Mouse (Mus musculus): Measurements from ENCODE around the gene Prpf31.

DNA sequence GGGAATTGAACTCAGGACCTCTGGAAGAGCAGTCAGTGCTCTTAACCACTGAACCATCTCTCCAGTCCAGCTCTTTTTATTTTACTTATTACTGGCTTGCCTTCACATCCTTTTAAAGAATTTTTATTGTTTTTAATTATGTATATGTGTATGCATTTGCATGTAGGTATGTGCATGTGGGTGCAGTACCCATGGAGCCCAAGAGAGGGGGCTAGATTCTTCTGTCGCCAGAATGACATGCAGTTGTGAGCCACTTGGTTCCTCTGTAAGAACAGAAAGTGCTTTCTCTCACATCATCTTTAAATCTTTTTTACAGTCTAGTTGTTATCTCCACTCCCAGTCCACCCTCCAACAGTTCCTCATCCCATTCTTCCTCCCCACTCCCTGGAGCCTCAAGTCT is 38.3 kb upstream of the Prpf31 start:
- no peak for TF ChIP-seq CTCF (IDR thresholded peaks at IDR 0.05; ENCODE audit: borderline replicate concordance, insufficient read depth, low read depth, low read length)
- no peak for TF ChIP-seq POLR2A (IDR thresholded peaks at IDR 0.05; ENCODE audit: borderline replicate concordance, insufficient read depth, low read length)

All from cerebellum, adult 2 months (tissue).